Mouse (Mus musculus) heart, embryonic 10.5 days (tissue): Measurements from ENCODE around the gene Llgl2. TPM values are rescaled to one million over a fixed set of nuclear protein-coding genes. Genes with fewer than 3 reads are reported as not detected.

Source experiments
- DNase-seq: peaks from one replicate; pipeline ENCODE4 v3.0.0-alpha.2; 2017; ENCODE audit warnings: low spot score
- H3K27ac ChIP-seq: fragments of 300-500 bp; sonication (generic); 2 replicates; pipeline ENCODE4 v1.5.1; 2016; ENCODE audit warnings: mild to moderate bottlenecking
- H3K27me3 ChIP-seq: fragments of 300-500 bp; sonication (generic); 2 replicates; pipeline ENCODE4 v1.6.1; 2016; ENCODE audit warnings: mild to moderate bottlenecking; ENCODE audit not compliant: poor library complexity, insufficient read depth, severe bottlenecking
- H3K36me3 ChIP-seq: fragments of 300-500 bp; sonication (generic); 2 replicates; pipeline ENCODE4 v1.6.1; 2016; ENCODE audit warnings: mild to moderate bottlenecking, moderate library complexity
- H3K4me1 ChIP-seq: fragments of 300-500 bp; sonication (generic); 2 replicates; pipeline ENCODE4 v1.6.1; 2016; ENCODE audit warnings: mild to moderate bottlenecking
- H3K4me3 ChIP-seq: fragments of 300-500 bp; sonication (generic); 2 replicates; pipeline ENCODE4 v1.5.1; 2016; ENCODE audit warnings: mild to moderate bottlenecking, moderate library complexity
- H3K9me3 ChIP-seq: fragments of 300-500 bp; sonication (generic); 2 replicates; pipeline ENCODE4 v1.6.1; 2016; ENCODE audit warnings: mild to moderate bottlenecking, moderate library complexity
- WGBS: fragments of 180-500 bp; shearing (Covaris S2); methylation state at CpG from one replicate; pipeline ENCODE4 v1.1.7; 2016; 5-methylcytosine and 5-hydroxymethylcytosine counted together
- polyA plus RNA-seq: library from polyadenylated mRNA; unstranded; fragments of >200 nt; fragmentation: Nextera tagmentation; extraction: Ambion mirVana; gene quantifications from 2 replicates; pipeline ENCODE4 v1.2.1, GENCODE M21; 2016

Llgl2 gene
- 35.0 and 40.8 TPM in 2 replicates for polyA plus RNA-seq

DNA sequence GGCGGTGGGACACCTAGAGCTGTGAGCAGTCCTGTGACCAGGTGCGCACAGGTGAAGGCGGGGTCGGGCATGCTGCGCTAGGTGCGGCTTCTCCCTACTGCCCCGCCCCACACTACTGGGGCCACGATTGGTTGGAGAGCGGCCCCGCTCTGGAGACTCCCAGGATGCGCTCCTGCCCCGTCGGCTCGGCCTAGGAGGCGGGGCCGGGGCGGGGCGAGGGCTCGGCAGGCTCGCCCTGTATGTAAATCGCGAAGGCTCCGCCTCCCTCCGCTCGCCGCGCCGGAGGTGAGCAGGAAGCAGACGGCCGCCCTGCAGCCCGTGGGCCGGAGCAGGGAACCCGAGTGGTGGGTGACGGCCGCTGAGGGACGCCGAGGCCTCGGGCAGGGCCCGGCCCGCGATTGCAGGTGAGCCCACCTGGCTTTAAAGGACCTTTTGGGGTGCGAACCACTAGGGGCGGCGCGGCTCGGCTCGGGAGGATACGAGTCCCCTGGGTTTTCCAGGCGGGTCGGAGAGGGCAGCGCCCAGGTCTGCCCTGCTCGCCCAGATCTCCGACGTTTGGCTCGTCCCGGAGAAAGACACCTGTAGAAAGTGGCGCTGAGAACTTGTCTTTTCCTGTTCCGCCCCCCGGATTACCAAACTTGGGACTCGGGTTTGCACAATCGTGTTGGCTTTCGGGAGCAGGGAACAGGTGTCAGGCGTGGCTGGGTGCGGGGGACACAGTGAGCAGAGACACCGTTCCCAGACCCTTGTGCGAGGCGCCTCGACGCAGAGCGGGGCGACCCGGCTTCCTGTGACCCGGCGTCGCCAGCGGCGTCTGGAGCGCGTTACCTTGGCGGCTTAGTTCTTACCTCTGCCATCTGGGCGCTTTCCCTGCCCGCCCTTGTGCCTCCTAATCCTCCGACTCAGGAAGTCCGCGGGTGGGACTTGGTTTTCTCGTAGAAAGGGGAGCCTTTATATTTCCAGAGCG, at the start of gene Llgl2:
TSS of gene Llgl2 (plus strand) at position 276 of the 967 bp plus-strand sequence.
- WGBS, result under 1% methylated on average over 87 of the region's 87 CpGs
- peaks cover 3% of the 10 kb centered on the region; the same call in 1 of the 2 replicates for H3K27me3 ChIP-seq
- peaks cover 56% of the 10 kb centered on the region for H3K4me1 ChIP-seq
- peak within 1 kb of the TSS; percentile 90 for H3K27ac ChIP-seq
- peaks cover 34% of the 10 kb centered on the region for H3K36me3 ChIP-seq
- DNase-seq, result peak; percentile 96
- peak within 1 kb of the TSS; percentile 87 for H3K4me3 ChIP-seq
- no peaks in the 10 kb centered on the region for H3K9me3 ChIP-seq

DNA sequence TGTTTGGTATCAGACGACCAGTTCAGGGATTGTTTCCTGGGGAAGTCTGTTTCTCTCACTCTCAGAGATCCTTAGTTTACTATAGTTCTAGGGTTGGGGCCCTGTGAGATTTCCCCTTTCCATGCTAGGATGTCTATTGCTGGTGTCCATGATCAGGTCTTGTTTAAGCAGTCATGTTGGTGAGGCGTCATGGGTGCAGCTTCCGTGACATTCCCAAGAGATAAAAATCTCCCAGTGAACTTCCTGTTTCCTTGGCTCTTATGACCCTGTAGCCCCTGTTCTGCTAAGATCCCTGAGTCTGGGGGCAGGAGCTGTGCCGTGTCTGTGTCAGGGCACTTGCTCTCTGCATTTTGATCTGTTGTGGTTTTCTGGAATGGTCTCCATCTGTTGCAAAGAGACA, 49.2 kb upstream of the Llgl2 start:
- WGBS, result 48% methylated on average over 4 of the region's 4 CpGs
- H3K36me3 ChIP-seq, result peaks cover 22% of the 10 kb centered on the region
- no peak for DNase-seq
- peaks cover 62% of the 10 kb centered on the region for H3K4me1 ChIP-seq
- H3K4me3 ChIP-seq, result no peak overlapping the region
- H3K27ac ChIP-seq, result peak overlapping the region; percentile 90; the same call in 1 of the 2 replicates
- H3K27me3 ChIP-seq, result no peaks in the 10 kb centered on the region
- no peaks in the 10 kb centered on the region for H3K9me3 ChIP-seq

DNA sequence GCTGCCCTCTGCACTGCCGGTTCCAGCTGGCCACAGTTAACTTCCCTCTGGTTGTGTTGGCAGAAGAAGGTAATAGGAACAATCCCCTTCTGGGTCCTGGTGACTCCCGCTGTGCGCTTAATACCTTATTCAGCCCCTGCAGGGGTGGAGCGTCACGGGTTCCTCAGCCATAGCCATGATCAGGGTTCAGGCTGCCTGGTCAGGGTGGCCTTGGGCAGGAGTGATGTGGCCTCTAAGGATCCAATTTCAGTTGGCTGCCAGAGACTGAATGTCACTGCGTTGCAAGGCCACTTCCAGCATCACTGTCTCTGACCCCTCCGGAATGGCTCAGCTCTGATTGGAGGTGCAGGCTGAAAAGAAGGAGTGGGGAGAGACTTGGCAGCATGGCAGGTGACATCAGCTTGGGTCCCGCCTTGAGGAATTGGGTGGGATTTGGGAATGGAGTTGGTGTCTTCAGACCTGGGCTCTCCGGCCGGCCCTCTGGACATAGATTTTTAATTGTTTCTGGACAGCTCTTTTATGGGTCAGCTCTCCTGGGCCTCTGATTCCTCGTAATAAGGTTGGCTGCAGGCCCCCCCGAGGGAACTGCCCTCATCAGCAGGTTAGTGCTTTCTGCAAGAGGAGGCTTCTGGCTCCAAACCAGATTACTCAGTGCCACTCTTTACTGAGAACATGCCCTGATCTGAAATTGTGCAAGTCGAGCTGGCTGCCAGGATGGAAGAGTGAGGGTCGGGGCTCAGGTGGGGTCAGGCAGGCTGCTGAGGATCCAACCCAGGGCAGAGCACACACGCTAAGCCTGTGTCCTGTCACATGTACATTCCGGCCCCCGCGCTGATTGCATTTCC, 47.8 kb upstream of the Llgl2 start:
- no peaks in the 10 kb centered on the region for H3K27me3 ChIP-seq
- peaks cover 65% of the 10 kb centered on the region for H3K4me1 ChIP-seq
- 47% methylated on average over 18 of the region's 18 CpGs for WGBS
- H3K4me3 ChIP-seq, result 0 out of 2 replicates have a peak overlapping the region, but pooled peaks have one; percentile 6
- DNase-seq, result no peak
- H3K36me3 ChIP-seq, result peaks cover 25% of the 10 kb centered on the region
- peak overlapping the region; percentile 90 for H3K27ac ChIP-seq
- H3K9me3 ChIP-seq, result no peaks in the 10 kb centered on the region

DNA sequence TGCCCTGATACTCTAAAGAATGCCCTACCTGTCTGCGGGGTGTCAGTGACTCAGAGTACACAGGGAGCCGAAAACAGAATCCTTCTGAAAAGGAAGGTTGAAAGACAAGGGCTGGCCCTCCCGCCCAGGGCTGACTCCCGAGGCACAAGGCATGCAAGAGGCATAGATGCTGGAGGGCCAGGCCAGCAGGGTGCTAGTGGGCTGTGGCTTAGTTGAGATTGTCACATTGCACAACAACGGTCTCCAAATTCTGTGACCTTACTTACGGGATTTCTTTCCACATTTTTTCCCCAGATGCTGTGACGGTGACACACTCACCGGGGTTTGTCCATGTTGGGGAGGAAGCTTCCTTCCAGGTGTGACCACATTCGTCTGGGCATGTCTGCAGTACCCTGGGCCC, 46.9 kb upstream of the Llgl2 start:
- H3K27me3 ChIP-seq, result no peaks in the 10 kb centered on the region
- no peaks in the 10 kb centered on the region for H3K9me3 ChIP-seq
- WGBS, result 74% methylated on average over 9 of the region's 9 CpGs
- H3K36me3 ChIP-seq, result peaks cover 32% of the 10 kb centered on the region
- H3K4me3 ChIP-seq, result peak overlapping the region; percentile 24; the same call in 1 of the 2 replicates
- DNase-seq, result no peak
- H3K27ac ChIP-seq, result peak overlapping the region; percentile 90
- peaks cover 66% of the 10 kb centered on the region for H3K4me1 ChIP-seq

DNA sequence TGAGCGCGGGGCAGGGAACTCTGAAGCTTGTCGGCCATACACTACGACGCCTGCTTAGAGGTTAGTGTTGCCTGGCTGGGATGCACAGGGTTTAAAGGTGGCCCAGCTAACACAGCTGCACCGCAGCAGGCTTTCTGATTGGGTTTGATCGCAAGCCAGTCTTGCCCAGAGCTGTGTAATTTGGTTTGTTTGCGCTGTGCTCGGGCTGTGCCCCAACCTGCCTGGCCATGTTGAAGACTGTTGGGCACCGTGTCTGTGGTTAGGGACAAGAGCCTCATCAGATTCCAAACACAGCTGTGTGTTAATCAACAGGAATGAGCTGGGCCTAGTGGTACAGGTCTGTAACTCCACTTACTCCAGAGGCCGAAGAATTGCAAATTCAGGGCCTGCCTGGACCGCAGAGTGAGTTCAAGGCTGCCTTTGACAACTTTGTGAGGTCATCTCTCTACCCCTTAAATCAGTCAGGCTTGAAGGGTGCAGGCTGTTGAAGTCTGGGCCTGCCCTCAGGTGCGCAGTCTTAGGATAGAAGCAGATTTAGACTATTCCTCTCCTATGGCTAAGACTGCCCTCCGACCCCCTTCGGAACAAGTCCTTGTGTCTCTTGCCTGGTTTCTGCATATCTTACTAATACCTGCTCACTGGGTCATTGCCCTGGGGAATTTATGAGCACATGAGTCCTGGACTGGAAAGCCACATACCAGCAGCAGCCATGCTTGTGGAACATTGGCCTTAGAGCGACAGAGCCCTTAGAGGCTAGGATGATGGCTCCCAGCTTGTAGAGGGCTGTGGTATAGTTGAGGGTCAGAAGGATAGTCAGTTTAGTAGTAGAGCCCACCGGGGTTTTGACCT, 46.1 kb upstream of the Llgl2 start:
- H3K36me3 ChIP-seq, result peaks cover 32% of the 10 kb centered on the region
- no peak for DNase-seq
- WGBS, result 89% methylated on average over 17 of the region's 17 CpGs
- H3K27me3 ChIP-seq, result no peaks in the 10 kb centered on the region
- H3K4me1 ChIP-seq, result peaks cover 68% of the 10 kb centered on the region
- H3K27ac ChIP-seq, result peak overlapping the region; percentile 90
- no peaks in the 10 kb centered on the region for H3K9me3 ChIP-seq
- no peak overlapping the region for H3K4me3 ChIP-seq

DNA sequence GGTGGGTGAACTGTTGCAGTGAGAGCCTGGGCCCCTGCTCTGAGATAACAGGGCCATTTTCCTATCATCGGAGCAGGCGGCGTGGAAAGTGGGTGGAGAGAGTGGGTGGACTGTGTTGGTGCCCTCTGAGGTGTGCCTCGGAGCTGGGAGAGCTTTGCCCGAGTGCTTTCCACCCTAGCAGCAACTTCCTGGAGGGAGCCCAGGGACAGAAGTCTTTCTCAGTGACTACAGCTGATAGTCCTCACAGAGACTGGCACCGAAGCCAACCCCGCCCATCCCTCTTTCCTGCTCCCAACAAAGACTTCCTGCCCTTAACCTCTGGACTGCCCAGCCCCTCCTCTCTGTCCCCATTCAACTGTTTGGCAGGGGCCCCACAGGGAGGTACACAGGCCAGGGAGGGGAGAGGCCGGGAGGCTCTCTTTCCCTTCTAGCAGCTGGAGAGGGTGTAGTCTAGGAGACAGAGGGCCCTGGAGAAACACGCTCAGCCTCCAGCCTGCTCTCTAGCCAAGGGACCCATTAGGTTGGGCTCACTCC, 44.7 kb upstream of the Llgl2 start:
- Histone ChIP-seq H3K4me3 (peak overlapping the region; percentile 41), H3K27me3 (no peaks in the 10 kb centered on the region), H3K9me3 (no peaks in the 10 kb centered on the region), H3K4me1 (peaks cover 77% of the 10 kb centered on the region), H3K36me3 (peaks cover 32% of the 10 kb centered on the region), H3K27ac (peak overlapping the region; percentile 90)
- WGBS, result 5% methylated on average over 9 of the region's 9 CpGs
- peak; percentile 95 for DNase-seq

DNA sequence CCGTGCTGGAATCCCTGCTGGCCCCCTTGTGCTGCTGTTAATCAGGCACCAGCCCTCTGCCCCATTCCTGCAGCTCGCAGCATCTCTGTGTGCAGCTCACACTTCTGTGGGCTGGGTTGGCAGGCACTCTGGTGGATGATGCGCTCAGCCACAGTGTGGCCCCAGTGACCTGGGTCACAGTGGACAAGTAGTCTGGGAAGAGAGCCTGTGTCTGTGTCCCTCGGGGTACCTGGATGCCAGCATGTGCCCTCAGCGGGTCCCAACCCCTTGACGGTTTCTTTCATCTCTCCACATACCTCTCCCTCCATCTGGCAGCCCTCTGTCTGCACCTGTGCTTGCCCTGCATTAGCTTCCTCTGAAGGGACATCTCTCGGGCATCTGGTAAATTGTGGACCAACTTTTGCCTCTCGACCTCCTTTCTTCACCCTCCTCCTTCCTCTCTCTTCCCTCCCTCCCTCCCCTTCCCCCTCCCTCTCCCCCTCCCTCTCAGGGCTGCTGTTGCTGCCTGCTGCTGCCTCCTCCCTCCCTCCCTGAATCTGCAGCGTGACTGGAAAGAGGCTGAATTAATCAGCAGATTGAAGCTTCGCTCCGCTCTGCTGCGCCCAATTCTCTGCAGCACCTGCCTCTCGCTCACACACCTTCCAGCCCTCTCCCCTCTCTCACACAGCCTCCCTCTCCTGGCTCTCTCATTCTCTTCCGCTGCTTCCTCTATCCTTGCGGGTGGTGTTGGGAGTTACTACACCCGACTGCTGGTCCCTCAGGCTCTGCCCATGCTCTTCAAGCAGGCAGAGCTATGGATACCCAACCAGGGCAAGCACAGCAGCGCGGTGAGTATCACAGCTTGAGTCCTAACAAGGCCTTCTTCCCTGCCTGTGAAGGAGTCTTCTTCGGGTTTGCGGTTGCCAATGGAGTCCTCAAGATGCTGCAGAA, 43.4 kb upstream of the Llgl2 start:
- DNase-seq, result no peak
- H3K36me3 ChIP-seq, result peaks cover 37% of the 10 kb centered on the region
- H3K27me3 ChIP-seq, result no peaks in the 10 kb centered on the region
- H3K9me3 ChIP-seq, result no peaks in the 10 kb centered on the region
- peak overlapping the region; percentile 90 for H3K27ac ChIP-seq
- H3K4me3 ChIP-seq, result peak overlapping the region; percentile 27
- H3K4me1 ChIP-seq, result peaks cover 74% of the 10 kb centered on the region
- WGBS, result 23% methylated on average over 20 of the region's 20 CpGs

DNA sequence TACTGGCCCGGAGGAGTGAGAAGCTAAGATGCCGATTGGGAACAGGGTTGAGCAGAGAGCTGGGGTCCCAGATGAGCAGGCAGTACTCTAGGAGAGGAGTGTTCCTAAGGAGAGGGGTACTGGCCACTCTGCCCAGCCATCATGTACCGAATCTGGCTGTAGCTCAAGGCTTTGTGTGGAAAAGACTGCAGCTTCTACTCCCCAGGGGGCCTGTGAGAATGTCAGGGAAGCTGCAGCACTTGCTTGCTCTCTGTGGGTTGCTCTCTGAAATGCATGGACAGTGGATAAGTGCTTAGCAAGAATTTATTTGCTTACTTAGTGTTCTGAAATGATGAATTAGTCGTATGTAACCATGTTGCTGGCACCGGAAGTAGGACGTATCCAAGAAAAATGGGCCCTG, 37.4 kb upstream of the Llgl2 start:
- peaks cover 75% of the 10 kb centered on the region for H3K36me3 ChIP-seq
- no peak overlapping the region for H3K4me3 ChIP-seq
- H3K27ac ChIP-seq, result no peak overlapping the region
- WGBS, result 75% methylated on average over 6 of the region's 6 CpGs
- no peaks in the 10 kb centered on the region for H3K9me3 ChIP-seq
- no peaks in the 10 kb centered on the region for H3K27me3 ChIP-seq
- DNase-seq, result no peak
- H3K4me1 ChIP-seq, result peaks cover 35% of the 10 kb centered on the region

DNA sequence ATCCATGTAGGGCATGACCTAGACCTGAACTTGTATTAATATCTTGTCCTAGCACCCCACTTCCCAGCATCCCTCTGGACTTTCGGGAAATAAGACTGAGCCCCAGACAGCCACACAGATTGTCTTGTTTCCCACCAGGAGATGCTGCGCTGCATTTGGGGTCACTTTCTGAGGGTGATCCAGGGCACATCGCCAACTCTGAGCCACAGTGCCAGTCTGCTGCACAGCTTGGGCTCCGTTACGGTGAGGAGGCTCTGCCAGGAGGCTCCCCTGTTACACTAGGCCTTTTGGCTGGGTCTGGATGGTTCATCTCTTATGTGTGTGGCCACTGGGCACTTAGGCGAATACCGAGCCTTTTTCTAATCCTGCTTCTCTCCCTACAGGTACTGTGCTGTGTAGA, 34.1 kb upstream of the Llgl2 start:
- peaks cover 96% of the 10 kb centered on the region for H3K36me3 ChIP-seq
- H3K9me3 ChIP-seq, result no peaks in the 10 kb centered on the region
- H3K27ac ChIP-seq, result no peak overlapping the region
- no peaks in the 10 kb centered on the region for H3K27me3 ChIP-seq
- no peak overlapping the region for H3K4me3 ChIP-seq
- peaks cover 22% of the 10 kb centered on the region for H3K4me1 ChIP-seq
- DNase-seq, result no peak
- 96% methylated on average over 7 of the region's 7 CpGs for WGBS

DNA sequence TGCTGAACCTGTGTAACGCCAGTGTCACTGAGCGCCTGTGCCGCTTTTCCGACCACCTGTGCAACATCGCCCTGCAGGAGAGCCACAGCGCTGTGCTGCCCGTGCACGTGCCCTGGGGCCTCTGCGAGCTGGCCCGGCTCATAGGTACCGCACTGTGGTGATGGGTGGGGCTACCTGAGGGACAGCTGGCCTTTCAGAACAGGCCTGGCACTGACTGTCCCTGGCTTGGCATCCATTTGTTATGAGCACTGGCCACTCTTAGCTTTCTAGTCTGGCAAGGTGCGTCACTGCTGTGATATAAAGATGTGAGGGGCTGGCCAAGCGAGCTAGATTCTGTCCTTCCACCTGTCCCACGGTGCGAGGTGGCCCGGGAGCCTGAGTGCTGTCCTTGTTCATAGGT, 31.9 kb upstream of the Llgl2 start:
- Histone ChIP-seq H3K4me1 (peaks cover 2% of the 10 kb centered on the region; the same call in 1 of the 2 replicates), H3K27ac (no peak overlapping the region), H3K9me3 (no peaks in the 10 kb centered on the region), H3K4me3 (no peak overlapping the region), H3K27me3 (no peaks in the 10 kb centered on the region), H3K36me3 (peaks cover 97% of the 10 kb centered on the region)
- WGBS, result 95% methylated on average over 16 of the region's 16 CpGs
- no peak for DNase-seq

DNA sequence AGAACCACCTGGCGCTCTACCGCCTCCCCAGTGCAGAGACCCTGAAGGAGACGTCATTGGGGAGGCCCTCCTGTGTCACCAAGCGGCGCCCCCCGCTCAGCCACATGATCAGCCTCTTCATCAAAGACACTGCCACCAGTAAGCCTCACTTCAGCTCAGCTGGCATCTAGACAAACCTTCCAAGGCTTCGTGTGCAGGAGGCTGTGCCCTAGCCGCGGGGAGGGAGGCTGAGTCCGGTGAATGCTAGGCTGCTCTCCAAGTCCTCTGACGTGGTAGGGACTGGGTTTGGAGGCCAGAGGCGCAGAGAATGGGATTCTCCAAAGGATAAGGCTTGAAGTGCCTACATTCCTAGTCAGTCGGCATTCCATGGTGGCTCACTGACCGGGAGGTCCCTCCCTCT, 31.5 kb upstream of the Llgl2 start:
- no peak overlapping the region for H3K4me3 ChIP-seq
- H3K9me3 ChIP-seq, result no peaks in the 10 kb centered on the region
- H3K27ac ChIP-seq, result no peak overlapping the region
- DNase-seq, result no peak
- WGBS, result 82% methylated on average over 14 of the region's 14 CpGs
- peaks cover 97% of the 10 kb centered on the region for H3K36me3 ChIP-seq
- H3K4me1 ChIP-seq, result no peaks in the 10 kb centered on the region; the same call in 1 of the 2 replicates
- H3K27me3 ChIP-seq, result no peaks in the 10 kb centered on the region
